Mouse (Mus musculus): ENCODE data around the gene Gm10439. TPM values are rescaled to one million over a fixed set of nuclear protein-coding genes. Genes with fewer than 3 reads are reported as not detected.
"Not testable (repeated sequence)": the region's sequence is repeated elsewhere in the genome, so short reads cannot be mapped to it uniquely, and the experiment has no call there.

Gene Gm10439
- total RNA-seq (2021): not detected
- long read RNA-seq: 0 reads

GRCm38 (mm10) chrX:149594270-149594669 is at the start of gene Gm10439:
Gm10439 (plus strand) TSS chrX:149594570.
- not testable (repeated sequence) for DNase-seq (ENCODE audit: low spot score in 2 of 2)

Other genes with a start within 250 kb of the Gm10439 start
- gene Gm15085, start 147.0 kb upstream of the Gm10439 start, total RNA-seq (2021): not detected
- not detected for gene Gm15097, start 189.9 kb downstream of the Gm10439 start, total RNA-seq (2021)

All from layer of hippocampus, postnatal 10 days (tissue).